Mouse (Mus musculus): ENCODE measurements around the gene Adamts2.

Adamts2 gene

DNA sequence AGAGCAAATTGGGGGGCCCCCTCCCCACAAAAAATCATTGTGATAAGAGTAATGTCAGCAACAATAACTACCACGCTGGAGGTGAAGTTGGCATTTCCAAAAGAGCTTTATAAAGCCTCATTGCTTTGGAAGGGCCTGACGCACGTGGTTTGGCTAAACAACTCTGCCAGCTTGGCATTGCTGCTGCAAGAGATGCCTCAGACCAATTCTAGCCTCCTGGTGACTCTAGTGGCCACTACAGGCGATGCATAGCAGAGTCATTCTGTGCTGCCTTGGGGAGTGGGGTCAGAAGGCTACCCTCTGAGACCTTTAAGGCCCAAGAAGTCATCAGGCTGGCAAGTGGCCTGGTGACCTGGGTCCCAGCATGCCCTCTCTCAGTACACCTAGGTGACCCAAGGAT lies 132.2 kb downstream of the Adamts2 start:
- DNase-seq (ENCODE audit: low read depth), result peak; percentile 27

GRCm38 (mm10) chr11:50736548-50736947 lies 134.7 kb downstream of the Adamts2 start:
- DNase-seq (ENCODE audit: low read depth), result no peak

DNA sequence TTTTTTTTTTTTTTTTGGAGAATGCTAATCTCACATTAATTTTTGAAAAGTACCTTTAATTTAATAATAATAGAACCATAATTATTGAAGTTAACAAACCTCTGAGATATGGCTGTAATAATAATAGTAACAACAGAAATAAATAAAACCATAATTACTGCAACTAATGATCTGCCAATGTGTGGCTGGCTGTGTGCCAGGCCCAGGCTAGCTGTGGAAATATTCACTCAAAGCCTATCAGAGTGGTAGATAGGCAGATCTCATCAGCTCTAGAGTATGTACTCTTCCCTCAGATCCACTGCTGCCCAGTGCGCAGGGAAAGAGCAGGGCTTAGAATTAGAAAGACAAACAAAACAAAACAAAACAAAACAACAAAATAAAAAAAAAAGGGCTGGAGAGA lies 136.6 kb downstream of the Adamts2 start:
- no peak for DNase-seq (ENCODE audit: low read depth)

DNA sequence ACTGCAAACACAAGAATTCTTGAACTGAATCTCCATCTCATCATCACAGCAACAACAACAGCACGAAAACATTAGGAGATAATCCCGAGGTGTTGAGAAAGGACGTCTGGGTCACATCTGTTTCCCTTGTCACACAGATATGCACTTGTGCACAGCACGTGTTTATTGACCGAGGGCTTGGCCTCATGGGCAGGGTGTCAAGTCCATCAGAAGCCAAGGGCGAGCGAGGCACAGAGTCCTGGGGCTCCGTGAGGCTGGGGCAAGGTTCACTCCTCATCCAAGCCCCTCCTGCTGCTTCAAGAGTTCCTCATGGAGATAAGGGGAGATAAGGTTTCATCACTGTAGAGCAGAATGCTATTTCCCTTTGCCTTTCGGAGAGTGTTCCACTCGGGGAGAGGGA lies 137.6 kb downstream of the Adamts2 start:
- DNase-seq (ENCODE audit: low read depth), result no peak

DNA sequence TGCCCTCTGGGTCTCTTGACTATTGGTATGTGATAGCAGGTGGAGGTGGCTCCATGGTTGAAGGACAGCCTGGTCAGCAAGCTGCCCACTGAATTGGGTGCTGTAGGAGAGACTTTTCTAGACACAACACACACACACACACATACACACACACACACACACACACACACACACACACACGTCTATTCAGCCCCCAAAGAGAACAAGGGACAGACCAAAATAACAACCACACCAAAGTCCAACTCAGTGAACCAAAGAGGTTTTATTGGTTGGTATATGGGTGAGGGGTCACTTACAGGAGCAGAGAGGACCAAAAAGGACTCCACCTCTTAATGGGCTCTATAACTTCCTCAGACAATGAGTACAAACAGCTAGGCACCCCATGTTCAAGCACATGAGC lies 140.3 kb downstream of the Adamts2 start:
- DNase-seq (ENCODE audit: low read depth), result no peak

- peak; percentile 87 for DNase-seq (ENCODE audit: low read depth)
Measured at GRCm38 (mm10) chr11:50744971-50745370, 143.1 kb downstream of the Adamts2 start.

DNA sequence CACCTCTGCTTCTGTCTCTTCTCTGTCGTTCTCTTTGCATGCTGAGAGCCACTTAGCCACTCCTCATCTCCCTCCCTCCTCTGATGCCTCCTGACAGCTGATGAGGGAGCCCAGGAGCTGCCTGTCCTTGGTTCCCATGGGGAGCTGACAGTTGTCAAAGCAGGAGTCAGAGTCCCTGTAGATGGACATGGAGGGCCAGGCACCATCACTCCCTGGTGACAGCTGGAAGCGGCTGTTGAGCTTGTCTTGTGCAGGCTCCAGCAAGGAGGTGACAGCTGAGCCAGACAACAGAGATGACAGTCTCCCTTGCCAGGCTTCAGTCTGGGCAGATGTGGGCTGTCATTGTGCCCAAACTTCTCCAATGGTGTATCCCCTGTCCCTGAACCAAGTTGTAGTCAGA lies 144.6 kb downstream of the Adamts2 start:
- no peak for DNase-seq (ENCODE audit: low read depth)

DNA sequence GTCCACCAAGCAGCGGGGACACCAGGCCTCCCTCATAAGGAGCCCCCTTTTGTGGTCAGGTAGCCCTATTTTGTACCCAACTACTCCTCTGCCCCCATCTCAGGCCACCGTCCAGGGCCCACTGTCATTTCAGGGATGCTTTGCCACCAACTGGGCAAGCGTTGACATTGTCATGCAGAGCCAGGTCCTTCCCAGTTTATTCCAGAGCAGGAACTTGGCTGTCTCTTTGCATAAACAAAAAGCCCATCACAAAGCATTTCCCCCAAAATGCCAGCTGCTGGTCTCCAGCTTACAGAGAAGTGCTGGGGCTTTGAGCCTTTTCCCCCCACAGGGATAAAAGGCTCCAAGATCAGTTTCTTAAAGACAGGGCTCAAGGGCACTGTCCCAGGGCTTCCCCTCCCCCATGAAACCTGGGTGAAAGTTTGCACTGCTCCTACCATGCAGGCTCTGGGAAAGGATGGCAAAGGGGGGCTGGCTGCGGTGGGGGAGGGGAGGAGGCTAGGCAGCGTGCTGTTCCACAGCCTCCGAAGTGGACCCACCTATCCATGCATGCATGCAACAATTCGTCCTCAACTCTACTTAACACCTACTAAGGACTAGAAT lies 149.2 kb downstream of the Adamts2 start:
- no peak for DNase-seq (ENCODE audit: low read depth)

DNA sequence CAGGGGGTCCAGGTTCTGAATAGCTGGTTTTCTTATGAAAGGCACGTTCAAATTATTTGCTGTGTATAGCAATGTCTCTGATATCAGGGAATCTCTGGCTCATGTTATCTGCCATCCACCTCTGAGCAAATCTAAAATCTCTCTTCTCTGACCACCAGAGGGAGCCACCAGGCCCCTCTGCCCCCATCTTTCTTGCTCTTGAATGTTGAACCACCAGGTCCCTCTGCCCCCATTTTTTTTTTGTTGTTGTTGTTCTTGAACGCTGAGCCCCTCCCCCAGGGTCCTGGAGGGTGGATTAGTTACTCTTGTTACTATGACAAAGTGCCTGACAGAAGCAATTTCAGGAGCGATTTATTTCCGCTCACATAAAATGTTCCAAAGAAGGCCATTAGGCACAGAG lies 155.9 kb downstream of the Adamts2 start:
- peak; percentile 44 for DNase-seq (ENCODE audit: low read depth)

DNA sequence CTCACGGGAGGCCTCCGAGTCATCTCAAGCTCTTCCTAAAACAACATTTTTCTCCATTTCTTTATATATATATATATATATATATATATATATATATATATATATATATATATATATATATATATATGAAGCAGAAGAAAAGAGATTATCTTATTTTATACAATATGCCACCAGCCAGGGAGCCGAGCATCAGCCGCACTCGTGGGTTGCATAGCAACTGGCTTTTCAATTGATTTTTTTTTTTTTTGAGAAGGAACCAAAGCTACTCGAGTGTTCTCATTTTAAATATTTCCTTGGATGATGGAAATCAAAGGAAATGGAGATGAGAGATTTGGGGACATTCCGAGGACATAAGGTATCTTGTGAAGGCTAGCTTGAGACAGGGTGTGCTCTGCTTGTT lies 164.6 kb downstream of the Adamts2 start:
- DNase-seq (ENCODE audit: low read depth), result no peak

DNA sequence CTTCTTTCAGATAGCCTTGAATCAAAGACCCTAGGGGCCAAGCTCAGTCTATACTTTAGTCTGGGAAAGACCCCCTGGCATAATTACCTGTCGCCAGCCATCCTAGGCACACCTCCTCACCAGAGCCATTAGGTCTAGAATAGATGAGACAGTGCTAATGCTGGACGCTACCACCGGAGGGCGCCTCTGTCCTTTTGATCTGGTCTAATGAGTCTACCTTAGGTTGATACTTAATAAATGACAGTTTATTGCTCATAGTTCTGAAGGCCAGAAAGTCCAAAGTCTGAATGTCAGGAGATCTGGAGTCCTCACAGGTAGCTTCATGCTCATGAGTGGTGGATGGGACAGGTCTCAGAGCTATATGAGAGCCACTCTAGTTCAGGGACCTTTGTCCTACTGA lies 165.2 kb downstream of the Adamts2 start:
- DNase-seq (ENCODE audit: low read depth), result peak; percentile 46

DNA sequence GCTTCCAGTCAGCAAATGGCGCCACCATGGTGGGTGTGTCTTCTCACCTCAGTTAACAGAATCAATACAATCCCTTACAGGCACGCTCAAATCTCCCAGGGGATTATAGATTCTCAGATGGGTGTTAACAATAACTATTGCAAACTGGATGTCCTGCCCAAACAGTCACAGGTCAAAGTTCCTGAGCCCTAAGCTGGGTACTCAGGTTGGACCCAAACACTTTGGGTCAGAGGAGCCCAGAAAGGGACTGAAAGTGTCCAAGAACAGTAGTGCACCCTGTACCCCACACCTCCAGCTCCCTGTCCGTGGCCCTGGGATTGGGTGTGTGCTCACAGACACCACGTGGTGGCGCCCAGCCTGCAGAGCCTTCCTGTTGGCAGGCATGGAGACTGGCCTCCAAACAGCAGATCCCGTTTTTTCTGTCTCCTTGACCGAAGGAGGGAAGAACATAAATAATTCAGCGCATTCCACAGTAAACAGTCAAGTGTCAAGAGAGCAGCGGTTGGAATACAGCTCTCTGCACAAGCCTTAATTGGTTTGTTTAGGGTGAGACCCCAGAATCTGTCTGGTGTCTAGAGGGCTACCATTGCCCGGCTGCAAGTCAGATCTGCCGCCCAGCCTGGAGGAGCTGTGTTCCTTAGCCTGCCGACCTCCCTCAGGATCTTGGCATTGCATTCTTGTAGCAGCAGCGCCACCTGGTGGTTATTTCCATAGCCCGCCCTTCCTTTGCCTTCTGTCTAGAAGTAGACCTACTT lies 167.3 kb downstream of the Adamts2 start:
- DNase-seq (ENCODE audit: low read depth), result peak; percentile 95

- DNase-seq (ENCODE audit: low read depth), result no peak
Measured at GRCm38 (mm10) chr11:50771006-50771405, 169.1 kb downstream of the Adamts2 start.

- DNase-seq (ENCODE audit: low read depth), result no peak
Measured at GRCm38 (mm10) chr11:50797674-50798073, 195.8 kb downstream of the Adamts2 start.

DNA sequence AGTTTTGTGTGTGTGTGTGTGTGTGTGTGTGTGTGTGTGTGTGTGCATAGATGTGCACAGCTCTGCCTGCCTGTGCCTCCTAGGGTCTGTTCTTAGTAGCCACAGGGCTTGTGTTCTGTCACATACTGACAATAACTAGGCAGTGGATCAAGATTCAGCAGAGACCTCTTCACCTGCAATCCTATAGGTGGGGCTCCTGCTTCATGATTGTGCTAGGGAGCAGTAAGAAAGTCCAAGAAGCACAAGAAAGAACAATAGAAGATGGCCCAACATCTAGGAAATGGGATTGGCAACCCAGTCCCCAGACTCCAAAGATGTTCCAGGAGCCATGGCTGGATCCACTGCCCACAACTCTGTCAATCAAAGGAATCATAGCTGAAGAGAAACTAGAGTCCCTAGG lies 197.0 kb downstream of the Adamts2 start:
- DNase-seq (ENCODE audit: low read depth), result no peak

GRCm38 (mm10) chr11:50814233-50814632 lies 212.3 kb downstream of the Adamts2 start:
- no peak for DNase-seq (ENCODE audit: low read depth)

DNA sequence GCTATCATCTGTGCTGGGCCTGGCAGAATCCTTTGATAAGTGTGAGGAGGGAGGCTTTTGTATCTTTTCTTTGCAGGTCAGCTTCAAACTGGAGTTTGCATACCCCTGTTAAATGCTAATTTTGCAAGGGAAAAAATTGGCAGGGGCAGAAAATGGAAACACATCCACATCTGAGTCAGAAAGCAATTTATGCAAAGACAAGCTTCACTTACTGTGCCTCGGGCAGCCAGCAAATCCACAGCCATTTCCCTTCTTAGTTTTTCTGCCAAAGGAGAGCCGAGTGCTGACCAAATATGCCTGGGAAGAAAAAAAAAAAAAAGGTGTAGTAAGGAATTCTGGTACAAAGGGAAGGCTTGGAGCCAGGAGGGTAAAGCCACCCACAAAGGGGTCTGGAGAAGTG lies 224.3 kb downstream of the Adamts2 start:
- peak; percentile 60 for DNase-seq (ENCODE audit: low read depth)

GRCm38 (mm10) chr11:50827010-50827953 lies 225.4 kb downstream of the Adamts2 start, which contains the start of gene Zfp354c:
Gene Zfp354c, minus strand, starts transcription at chr11:50827724.
- DNase-seq (ENCODE audit: low read depth), result peak; percentile 89

DNA sequence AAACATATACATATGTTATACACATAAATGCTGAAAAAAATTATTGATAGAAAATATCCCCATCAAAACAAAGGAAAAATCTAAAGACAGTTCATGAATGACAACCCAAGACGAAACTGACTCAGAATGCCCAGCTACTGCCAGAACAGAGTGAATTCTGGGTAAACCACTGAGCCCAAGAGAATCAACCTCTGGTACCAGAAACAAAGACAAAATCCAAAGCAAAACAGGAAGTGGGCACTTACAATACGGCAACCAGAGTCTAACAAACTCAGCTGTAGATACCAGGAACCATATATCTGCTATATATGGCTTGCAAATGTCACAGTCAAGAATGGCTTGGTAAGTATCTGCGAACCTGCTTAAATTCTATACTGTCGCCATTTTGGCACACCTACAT lies 233.8 kb downstream of the Adamts2 start:
- peak; percentile 9 for DNase-seq (ENCODE audit: low read depth)

DNA sequence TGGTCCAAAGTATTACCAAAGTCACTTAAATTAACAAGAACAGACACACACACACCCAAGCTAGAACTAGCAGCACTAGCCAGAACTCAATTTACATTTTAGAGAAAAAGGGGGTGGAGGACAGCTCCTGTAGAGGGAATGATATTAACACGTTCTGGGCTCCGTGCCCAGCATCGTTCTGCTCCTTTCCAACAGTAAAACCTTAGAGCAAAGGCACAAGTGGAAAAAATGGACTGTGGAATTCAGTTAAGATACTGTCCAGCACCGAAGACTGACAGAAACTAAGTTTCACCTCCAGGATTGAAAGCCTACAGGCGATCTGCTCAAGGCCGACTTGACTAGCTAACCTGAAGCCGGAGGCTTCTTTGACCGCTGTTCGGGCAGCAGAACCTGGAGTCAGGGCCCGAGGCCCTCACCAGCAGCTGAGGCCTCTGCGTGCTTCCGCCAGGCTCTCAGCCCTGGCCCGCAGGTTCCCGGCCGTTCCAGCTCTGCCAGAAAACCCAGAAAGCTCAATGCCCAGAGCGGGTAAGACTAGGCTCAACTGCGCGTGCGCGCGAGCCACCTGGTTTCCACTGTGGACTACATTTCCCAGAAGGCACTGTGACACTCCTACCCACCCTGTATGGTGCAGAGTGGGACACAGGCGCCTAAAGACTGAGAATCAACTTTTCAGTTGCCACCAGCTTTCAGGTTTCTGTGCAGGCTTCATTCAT lies 239.3 kb downstream of the Adamts2 start, which contains the start of gene Zfp879:
Gene Zfp879, minus strand, starts transcription at position 530 of the 713 bp plus-strand sequence.
- peak; percentile 30 for DNase-seq (ENCODE audit: low read depth)

- no peak for DNase-seq (ENCODE audit: low read depth)
Measured at GRCm38 (mm10) chr11:50845951-50846350, 244.1 kb downstream of the Adamts2 start.

- peak; percentile 15 for DNase-seq (ENCODE audit: low read depth)
Measured at GRCm38 (mm10) chr11:50847047-50847446, 245.2 kb downstream of the Adamts2 start.

Measured in NIH3T3 (cell line).